Mouse (Mus musculus): ENCODE measurements at regions not wholly inside any gene's neighbourhood (a gene's known extent, or its start where the extent isn't known, plus 50 kb on each side); places are given as distances from the start of the nearest gene placed in this dataset.

DNA sequence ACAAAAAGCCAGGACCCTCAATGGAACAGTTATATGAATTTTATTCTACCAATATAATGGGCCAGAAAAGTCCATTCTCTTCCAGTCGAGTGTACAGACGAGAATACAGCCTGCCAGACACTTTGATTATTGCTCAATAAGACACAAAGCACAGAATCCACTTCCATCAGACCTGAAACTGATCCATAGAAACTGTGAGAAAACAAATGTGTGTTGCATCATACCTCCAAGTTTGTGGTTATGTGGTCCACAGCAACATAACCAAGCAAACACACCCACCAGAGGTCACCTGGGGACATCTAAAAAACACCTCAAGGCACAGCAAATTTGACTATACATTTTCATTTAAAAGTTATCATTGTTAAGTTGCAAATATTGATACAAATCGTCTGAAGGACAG, 183.2 kb downstream of the 4933412E24Rik start:
- no peak for DNase-seq

DNA sequence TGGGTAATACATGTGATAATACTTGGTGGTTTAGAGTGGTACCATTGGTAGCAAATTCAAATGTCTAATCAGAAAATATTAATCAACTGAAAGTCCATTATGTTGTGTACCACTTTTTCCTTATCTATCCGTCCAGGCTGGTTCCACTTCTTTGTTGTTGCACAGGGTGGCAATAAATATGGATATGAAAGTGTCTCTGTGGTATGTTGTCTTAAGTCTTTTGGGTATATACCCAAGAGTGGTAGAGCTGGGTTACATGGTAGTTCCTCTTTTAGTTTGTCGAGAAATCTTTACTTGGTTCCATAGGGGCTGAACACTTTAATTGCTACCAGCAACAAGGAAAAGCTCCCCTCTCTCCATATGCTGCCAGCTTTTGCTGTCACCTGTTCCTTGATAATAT, 184.9 kb downstream of the 4933412E24Rik start:
- DNase-seq: no peak

DNA sequence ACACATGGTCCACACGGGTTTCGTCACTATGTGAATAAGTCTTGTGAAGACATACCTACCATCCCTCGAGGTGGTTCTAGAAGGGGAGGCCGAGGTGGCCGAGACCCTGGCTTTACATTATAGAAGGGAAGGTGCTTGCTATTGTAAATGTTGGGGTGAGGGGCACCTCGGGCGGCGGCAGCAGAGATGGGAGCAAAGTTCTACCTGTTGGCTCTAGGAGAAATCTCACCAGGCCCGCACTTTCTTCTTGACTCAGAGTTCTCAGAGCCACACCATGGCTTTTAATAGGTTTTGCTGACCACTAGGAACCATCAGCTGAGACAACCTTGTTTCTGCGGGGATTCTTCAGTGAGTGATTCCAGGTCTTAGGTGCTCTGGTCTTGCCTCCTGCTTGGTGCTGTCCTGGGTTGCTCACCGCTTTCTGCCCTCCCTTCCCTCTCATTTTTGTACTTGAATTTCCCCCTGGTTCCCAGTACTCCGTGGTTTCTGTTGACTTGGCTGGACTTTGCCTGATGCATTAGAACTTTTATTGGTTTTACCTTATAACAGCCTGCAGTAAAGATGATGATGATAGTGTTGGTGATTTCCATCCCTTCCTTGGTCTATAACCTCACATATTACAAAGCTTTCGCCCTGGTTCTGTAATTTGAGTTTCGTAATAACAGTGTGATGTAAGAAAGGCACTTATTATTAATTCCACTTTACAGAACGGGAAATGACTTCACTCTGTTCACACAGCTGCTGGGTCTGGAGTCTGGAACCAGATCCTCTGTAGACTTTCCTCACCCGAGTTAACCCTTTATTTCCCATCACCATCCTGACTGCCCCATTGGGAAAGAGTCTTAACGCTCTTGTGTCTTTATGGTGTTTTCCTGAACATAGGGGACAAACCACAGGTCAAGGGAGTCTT, 185.6 kb downstream of the 4933412E24Rik start:
- DNase-seq: peak; percentile 53

DNA sequence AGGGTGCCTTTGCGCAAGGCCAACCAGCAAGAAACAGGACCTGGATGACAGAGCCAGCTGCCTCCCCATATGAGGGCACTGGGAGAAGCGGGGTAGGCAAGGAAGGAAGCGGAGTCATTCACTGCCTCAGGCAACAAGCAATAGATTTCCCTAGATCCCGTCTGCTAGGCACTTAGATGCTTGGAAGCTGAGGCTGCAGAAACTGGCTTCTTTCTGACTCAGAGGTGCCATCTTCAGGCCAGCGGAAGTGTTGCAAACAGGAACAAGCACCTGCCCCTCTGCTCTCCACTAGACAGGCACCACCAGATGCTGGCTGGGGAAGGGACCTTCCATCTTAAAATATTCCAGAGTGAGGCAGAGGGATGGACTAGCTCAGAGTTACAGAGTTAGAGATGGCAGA, 188.0 kb downstream of the 4933412E24Rik start:
- DNase-seq: peak; percentile 88

DNA sequence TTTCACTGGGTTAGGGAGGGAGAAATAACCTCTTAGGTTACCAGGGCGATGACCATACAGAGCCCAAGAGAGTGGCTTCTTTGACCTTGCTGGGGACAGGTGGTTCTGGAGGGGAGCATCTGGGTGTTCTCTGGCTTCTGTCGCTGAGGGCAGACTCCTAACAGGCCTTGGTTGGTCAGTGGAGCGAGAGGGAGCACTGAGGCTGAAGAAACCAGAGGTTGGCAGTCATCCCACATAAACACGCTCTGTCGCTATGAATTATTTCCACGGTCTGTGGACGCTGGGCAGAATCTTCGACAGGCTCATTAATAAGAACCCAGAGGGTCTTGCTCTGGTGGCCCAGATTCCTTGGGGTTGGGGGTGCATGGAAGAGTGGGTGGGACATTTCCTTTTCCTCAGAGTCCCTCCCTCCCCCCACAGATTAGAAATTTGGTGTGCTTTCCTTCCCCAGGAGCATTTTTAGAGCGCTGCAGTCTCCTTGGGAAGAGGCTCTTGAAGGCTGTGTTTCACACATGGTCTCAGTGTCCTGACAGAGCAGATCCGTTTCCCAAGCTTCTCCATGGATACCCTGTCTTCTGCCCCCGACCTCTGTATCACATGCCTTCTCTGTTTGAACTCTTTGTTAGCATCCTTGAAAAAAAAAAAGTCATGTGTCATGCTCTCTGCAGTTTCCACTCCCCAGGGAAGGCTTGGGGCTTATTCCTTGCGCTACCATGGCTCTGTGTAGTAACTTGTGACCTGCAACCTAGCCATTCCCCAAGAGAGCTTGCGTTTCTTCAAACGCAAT, 190.1 kb downstream of the 4933412E24Rik start:
- no peak for DNase-seq

DNA sequence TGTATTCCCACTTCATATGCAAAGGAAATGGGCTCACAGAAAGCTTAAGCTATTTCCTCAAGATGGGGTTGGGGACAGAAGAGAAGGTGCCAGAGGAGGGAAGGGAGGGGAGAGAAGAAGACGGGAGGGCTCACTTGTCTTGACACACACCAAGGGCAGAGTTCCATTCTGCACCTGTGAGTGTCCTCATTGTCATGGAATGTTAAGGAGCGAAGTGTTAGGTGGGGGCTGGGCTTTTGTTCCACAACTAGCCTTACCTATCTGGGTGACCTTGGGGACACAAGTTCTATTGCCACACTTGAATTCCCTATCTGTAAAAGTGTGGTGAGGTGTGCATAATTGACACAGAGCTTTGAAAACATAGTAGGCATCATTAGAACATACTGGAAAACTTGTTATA, 192.5 kb downstream of the 4933412E24Rik start:
- peak; percentile 77 for DNase-seq

DNA sequence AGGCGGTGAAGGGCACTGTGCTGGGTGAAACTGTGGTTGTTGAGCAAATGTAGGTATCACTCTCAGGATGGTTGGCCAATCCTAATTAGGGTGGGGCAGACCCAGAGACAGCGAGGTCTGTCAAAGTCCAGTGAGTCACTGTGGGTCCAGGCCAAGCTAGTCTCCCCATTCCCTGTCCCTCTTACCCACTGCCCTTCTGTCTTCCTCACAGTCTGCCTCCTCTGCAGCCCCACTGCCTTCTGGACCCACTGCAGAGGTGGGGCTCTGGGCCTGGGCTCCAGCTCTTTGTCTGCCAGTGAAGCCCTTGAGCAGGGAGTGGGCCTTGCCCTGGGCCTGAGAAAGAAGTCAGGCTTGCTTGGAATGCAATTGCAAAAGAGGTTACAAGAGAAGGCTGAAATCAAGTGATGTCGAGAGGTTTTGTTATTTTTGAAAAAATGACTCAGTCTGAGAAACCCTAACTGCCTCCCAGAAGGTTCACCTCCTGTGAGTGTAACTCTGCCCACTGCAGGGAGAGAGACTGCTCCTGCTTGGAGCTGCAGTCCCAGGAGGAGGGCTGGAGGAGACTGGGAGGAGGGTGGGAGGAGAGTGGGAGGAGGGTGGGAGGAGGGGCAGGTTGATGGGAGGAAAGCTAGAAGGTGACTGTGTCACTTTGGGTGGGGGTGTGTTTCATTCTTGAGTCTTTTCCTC, 193.3 kb downstream of the 4933412E24Rik start:
- peak; percentile 79 for DNase-seq

DNA sequence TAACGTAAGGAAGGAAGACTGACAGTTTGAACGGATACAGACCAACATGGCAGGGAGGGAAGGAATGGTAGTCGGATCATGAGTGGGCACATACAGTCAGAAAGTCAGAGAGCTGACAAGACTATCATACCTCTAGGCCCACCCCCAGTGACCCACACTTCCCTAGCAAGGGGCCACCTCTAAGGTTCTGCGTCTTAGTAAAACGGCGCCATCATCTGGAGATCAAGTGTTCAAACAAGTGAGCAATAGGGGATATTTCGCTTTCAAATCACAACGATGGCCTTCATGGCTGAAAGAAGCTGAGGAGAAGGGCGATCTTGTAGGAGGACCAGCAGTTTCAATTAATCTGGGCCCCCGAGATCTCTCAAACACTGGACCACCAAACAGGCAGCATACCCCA, 196.1 kb downstream of the 4933412E24Rik start:
- DNase-seq: no peak

DNA sequence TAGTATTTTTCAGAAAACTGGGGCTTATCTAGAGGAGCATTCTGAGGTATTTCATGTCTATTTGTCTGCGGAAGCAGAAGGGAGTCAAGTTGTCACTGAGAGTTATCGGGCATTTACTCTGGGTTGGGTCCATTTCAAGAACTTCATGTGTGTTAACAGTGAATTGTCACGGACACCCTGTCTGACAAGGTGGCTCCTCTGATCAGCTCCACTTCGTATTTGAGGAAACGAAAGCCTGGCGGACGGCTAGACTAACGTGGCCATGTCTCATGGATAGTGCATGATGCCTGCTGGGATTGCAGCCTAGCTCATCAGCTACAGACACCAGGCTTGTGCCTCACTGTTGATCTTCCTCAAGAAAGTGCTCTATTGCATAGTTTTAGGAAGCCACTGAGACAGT, 200.4 kb downstream of the 4933412E24Rik start:
- no peak for DNase-seq

DNA sequence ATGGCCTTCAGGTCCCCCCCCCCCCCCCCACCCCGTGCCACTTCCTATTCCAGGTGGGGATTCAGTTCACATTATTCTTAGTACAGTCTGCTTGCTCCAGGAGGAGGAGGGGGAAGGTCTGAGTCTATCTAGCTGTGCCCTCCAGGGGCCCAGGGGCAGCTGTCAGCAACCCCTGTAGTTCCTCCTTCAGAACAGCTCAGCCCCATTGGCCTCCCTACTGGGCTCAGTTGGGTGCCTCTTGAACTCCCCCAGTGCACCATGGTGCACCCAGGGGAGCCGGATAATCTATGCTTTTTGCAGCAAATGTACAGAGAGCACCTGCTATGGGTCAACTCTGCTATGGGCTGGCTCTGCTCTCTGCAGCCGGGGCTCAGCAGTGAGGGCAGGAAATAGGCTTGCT, 204.8 kb downstream of the 4933412E24Rik start:
- DNase-seq: no peak

DNA sequence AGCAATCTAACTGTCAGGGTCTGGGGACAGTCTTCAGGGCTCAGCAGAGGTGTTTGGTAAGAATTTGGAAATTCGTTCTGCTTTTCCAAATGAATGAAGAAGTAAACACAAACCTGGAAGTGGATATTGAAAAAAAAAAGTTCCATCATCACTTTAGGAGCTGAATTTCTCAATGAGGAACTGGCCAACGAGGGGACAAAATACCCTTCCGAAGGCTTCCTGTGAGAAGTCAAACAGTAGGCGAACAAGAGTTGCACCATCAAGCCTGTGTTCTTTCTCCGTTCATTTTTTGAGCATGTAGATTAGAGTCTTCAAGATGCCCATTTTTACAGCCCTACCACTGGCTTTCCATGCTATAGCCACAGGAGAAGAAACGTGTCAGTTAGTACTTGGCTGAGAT, 207.1 kb downstream of the 4933412E24Rik start:
- no peak for DNase-seq

DNA sequence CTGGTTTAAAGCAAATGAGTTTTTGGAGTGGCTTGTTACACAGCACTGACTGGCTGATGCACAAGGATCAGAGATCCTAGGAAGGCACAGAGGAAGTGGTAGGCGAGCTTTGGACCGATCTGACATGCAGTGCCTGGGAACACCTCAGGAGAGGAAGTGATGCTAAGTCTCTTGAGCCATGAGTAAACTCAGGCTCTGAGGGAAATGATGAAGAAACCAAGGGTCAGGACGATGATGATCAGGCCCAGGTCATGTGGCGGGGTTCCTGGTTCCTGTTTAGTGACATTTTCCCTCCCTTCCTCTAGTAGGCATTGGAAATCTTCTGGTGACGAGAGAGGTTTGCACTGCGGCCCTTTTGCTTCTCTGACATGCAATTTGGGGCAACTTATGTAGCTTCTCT, 208.7 kb downstream of the 4933412E24Rik start:
- DNase-seq: peak; percentile 64

DNA sequence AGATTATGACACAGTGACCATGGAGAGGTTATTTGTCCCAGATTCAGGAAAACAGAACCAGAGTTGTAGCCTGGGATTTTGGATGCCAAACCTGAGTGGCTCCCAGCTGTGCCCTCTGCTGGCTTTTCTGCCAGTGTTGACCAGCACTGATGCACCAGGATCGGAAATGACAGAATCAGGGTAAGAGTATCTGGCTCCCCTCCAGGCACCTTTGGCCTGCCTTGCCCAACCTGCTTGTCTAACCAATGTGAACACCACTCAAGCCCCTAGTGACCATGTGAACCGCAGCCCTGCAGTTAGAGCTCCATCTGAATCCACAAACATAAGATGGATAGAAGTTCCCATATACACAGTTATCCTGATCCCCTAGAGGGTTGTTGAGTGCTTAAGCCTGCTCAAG, 210.6 kb downstream of the 4933412E24Rik start:
- peak; percentile 51 for DNase-seq

DNA sequence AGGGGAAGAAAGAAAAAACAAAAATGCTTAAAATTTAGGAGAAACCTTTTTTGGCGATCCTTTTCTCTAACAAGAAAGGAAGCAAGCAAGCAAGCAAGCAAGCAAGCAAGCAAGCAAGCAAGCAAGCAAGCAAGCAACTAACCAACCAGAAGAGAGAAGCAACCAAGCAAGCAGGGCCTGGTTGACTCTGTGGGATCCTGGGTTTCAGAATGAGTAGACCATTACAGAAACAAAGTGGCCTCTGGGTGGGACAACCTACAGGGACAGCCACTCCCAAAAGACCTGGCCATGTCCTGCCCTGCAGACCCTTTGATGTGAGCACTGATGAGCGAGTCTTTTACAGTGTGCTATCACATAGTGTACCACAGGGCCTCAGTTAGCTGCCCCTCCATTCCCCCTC, 211.6 kb downstream of the 4933412E24Rik start:
- no peak for DNase-seq

DNA sequence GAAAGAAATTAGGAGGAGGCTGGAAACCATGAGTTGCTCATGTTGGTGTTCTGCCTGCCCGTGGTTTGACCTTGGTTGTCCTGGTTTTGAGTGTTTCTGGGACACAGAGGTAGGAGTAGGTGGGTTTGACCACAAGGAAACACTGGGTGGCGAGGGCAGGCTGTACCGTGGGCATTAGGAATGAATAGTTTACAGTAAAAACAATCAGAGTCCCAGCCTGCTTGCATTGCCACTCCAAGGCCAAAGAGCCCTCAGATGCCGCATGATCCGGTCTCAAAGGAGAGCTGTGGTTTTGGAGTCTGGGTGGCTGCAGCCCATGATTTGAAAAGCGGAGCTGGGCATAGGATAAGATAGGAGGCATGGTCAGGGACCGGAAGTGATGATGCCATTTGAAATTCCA, 212.0 kb downstream of the 4933412E24Rik start:
- DNase-seq: no peak

DNA sequence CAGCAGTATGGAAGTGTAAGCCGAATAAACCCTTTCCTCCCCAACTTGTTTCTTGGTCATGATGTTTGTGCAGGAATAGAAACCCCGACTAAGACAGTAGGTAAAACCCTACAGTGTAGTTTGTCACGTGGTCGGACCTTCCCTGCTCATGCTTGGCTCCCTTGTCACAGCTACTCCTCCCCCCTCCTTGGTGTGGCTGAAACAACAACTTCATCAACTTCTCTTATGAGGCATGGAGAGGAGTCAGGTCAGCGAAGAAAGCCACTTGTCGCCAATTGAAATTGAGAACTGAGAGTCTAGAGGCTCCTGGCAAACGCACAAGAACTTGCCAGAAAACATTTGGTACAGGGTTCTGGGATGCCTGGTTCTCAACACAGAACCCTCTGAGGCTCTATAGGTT, 214.1 kb downstream of the 4933412E24Rik start:
- DNase-seq: peak; percentile 64

DNA sequence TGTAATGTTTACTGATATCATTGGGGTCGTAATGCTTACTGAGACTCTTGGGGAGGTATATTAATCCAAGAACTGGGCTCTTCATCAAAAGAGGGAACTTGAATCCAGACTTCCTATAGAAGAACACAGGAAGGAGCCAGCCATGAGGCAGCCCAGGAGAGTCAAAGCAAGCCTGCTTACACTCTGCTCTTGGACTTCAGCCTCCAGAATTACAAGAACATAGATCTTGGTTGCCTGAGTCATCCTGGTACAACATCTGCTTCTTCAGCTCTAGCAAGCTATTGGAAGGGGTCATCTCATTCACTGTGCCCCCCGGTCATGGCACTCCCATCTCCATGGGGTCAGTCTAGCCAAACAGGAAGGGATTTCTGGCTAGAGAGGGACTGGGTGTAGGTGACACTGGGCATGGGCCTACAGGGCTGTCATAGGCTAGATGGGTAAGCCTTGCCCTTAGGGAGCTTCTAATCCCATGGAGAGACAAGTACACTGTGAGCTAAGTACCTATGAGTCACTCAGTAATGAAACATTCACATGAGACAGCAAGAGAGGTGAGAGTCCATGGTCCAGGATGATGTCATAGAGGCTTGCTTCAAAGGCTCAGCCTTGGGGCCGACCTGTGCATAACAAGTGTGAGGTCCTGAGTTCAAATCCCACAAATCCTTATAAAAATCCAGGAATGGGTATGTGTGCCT, 217.1 kb downstream of the 4933412E24Rik start:
- no peak for DNase-seq

DNA sequence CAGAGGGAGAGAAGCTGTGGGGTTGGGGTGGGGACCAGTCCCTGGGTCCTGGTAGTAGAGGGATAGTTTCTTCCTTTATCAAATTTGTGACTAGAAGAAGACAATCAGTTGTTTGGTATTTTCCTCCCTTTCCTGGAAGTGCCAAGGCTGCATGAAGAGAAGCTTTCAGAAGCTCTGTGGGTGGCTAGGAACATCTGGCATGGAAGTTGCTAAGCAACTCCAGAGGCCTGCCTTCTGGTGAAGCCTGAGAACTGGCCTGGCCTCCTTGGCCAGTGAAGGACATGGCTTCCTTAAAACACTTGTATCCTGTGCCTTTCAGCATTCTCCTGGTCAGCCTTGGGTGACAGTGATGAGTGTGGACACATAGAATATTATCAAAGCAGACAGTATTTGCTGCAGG, 217.9 kb downstream of the 4933412E24Rik start:
- DNase-seq: no peak

DNA sequence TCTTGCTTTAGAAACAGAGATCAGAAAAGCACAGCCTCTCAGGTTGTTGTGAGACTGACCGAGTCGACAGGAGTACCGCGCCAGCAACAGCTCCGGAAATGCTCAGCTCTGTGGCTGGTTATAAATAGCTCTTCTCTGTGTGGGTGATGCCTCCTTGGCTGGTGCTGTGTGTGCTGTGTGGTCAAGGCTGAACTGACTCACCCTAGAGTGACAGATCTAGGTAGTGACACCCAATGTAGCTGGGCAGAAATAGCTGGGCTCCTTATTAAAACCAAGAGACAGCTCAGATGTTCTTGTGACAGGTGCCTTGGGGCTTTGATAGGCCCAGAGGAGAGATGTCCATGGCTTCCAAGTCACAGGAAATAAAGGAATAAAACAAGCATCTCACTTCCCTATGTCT, 220.7 kb downstream of the 4933412E24Rik start:
- peak; percentile 54 for DNase-seq

DNA sequence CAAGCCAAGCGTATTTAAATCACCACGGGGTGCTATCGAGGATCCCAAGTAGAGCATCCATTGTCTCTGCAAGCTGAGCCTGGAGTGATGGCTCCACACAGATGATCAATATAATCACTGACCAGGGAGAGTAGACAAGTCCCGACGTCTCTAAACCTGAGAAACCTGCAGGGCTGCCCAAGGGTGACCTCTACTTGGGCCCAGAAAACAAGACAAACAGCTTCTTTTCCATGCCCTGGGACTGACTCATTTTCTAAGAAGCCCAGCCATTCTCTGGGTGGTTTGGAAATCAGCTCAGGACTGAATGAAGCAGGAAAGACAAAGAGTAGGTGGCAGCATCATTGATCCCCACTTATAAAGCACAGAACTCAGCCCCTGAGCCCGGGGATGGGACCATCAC, 221.5 kb downstream of the 4933412E24Rik start:
- no peak for DNase-seq

DNA sequence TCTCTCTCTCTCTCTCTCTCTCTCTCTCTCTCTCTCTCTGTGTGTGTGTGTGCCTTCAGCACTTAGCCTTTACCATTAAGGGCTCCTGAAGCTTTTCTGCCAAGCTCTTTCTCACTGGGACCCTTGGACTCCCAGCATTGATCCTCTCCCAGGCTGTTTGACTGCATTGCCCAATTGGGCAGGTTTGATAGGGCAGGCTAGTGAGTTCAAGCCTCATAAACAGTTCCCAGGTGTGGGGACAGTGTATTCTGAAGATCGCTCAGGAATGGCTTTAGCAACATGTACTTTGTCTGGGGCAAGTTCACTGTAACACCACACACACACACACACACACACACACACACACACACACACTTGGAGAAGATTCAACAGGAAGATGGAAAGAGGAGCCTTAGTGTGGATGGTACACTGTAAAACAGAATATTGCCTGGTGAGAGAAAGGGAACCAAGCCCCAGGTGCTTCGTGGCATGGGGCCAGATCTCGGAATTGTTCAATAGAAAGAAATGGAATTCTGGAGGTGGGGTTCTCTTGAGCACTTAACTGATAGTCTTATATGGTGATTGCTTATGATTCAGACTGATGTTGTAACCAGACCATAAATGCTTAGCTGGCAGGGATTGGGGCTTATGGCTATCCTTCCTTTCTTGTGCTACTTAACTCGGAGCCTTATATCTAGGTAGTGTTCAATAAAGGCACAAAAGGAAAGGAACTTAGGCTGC, 229.5 kb downstream of the 4933412E24Rik start:
- DNase-seq: peak; percentile 51

DNA sequence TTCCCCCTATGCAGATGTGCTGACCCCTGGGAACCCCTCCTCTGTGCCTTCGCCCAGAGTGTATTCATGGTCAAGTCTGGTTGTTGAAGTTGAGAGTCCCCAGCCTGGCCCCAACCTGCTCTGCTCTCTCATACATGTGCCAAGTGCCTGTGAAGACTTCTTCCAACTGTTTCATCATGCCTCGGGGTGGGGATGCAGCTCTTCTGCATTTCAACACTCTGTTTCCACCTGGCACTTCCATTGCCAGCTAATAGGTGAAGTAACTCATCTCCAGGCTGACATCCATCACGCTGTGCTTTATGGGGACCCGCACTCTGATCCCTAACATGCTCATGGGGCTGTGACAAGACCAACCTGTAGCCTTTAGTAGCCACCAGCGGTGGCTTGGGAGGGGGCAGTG, 230.4 kb downstream of the 4933412E24Rik start:
- peak; percentile 42 for DNase-seq
